Mouse (Mus musculus) WW6 (cell line): ENCODE data around the gene Tbc1d15.

ENCODE experiments used
- DNase-seq: peaks from one replicate; pipeline ENCODE4 v3.0.0-alpha.2; 2013; ENCODE audit warnings: low read depth, low spot score

Gene Tbc1d15

DNA sequence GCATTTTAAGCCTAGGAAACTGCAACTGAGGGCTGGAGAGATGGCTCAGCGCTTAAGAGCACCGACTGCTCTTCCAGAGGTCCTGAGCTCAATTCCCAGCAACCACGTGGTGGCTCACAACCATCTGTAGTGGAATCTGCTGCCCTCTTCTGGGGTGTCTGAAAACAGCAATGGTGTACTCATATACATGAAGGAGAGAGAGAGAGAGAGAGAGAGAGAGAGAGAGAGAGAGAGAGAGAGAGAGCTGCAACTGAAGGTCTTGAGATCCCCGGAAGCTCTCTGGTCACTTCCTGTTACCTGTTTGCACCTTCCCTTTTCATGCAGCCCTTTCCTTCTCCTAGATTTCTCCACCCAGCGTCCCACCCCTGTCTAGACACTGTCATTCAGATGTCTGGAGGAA, 91.0 kb downstream of the Tbc1d15 start:
- DNase-seq, result no peak
